Mouse (Mus musculus) hindbrain, embryonic 11.5 days (tissue): Measurements from ENCODE around the gene Kcnj12. TPM values are rescaled to one million over a fixed set of nuclear protein-coding genes. Genes with fewer than 3 reads are reported as not detected.

Experiments used
- ATAC-seq: fragments of 200-750 bp; cut with Nextera tagmentation; 2 replicates; pipeline ENCODE4 v1.8.0; 2017; ENCODE audit warnings: mild to moderate bottlenecking, moderate TSS enrichment, moderate library complexity; ENCODE audit not compliant: low FRiP score
- DNase-seq: peaks from one replicate; pipeline ENCODE4 v3.0.0-alpha.2; 2015; ENCODE audit warnings: low spot score
- H3K27ac ChIP-seq: fragments of 300-500 bp; sonication (generic); 2 replicates; pipeline ENCODE4 v1.5.1; 2014; ENCODE audit warnings: mild to moderate bottlenecking, low read depth, low read length
- H3K27me3 ChIP-seq: fragments of 300-500 bp; sonication (generic); 2 replicates; pipeline ENCODE4 v1.6.1; 2014; ENCODE audit warnings: mild to moderate bottlenecking, low read length, moderate library complexity, mixed read lengths; ENCODE audit not compliant: control insufficient read depth, insufficient read depth
- H3K36me3 ChIP-seq: fragments of 300-500 bp; sonication (generic); 2 replicates; pipeline ENCODE4 v1.6.1; 2014; ENCODE audit warnings: mild to moderate bottlenecking, low read length, moderate library complexity, mixed read lengths; ENCODE audit not compliant: control insufficient read depth, insufficient read depth
- H3K4me1 ChIP-seq: fragments of 300-500 bp; sonication (generic); replicated peaks from 2 replicates; pipeline ENCODE4 v1.6.1; 2014; ENCODE audit warnings: low read length, mixed read lengths; ENCODE audit not compliant: control insufficient read depth, insufficient read depth
- H3K4me2 ChIP-seq: fragments of 300-500 bp; sonication (generic); replicated peaks from 2 replicates; pipeline ENCODE4 v1.6.1; 2014; ENCODE audit warnings: mild to moderate bottlenecking, low read depth, low read length
- H3K4me3 ChIP-seq: fragments of 300-500 bp; sonication (generic); 2 replicates; pipeline ENCODE4 v1.5.1; 2014; ENCODE audit warnings: low read depth, low read length
- H3K9ac ChIP-seq: fragments of 300-500 bp; sonication (generic); 2 replicates; pipeline ENCODE4 v1.6.1; 2014; ENCODE audit warnings: low read depth, low read length
- H3K9me3 ChIP-seq: fragments of 300-500 bp; sonication (generic); 2 replicates; pipeline ENCODE4 v1.6.1; 2016; ENCODE audit warnings: low read length; ENCODE audit not compliant: control insufficient read depth
- WGBS: fragments of 180-500 bp; shearing (Covaris S2); extraction: QIAGEN DNeasy Blood & Tissue Kit; methylation state at CpG from one replicate; pipeline ENCODE4 v1.1.7; 2014; 5-methylcytosine and 5-hydroxymethylcytosine counted together
- polyA plus RNA-seq: library from polyadenylated mRNA; unstranded; fragments of >200 nt; fragmentation: Nextera tagmentation; extraction: Ambion mirVana; gene quantifications from 2 replicates; pipeline ENCODE4 v1.2.1, GENCODE M21; 2014

Kcnj12 gene
- polyA plus RNA-seq, 1 experiment from 2014 or later = 1.7 TPM

DNA sequence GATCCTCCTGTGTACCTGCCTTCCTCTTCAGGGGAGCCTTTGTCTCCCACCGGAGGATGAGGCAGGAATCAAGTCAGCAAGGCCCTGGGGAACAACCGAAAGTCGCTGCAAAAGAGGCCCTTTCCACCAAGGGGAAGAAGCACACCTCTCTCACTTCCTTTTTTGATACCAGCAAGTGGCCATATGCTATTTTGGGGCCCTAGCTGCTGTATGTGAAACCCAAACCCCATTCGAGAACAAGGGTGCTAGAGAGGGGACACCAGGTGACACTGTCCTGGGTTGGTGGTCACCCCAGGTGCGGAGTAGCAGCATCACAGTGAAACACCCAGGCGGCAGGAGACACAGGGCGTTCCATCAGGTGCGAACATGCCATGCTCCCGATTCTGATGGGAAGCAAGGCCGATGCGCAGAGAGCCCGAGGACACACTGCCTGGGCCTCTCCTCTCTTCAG lies 86.6 kb downstream of the Kcnj12 start:
- WGBS = 86% methylated on average over 12 of the region's 12 CpGs
- Histone ChIP-seq H3K36me3 (no peaks in the 10 kb centered on the region), H3K4me1 (no peaks in the 10 kb centered on the region), H3K9me3 (no peaks in the 10 kb centered on the region), H3K4me3 (no peak overlapping the region), H3K27me3 (no peaks in the 10 kb centered on the region), H3K27ac (no peak overlapping the region), H3K9ac (no peak overlapping the region), H3K4me2 (no peak overlapping the region)
- no peak for DNase-seq
- ATAC-seq = no peak

DNA sequence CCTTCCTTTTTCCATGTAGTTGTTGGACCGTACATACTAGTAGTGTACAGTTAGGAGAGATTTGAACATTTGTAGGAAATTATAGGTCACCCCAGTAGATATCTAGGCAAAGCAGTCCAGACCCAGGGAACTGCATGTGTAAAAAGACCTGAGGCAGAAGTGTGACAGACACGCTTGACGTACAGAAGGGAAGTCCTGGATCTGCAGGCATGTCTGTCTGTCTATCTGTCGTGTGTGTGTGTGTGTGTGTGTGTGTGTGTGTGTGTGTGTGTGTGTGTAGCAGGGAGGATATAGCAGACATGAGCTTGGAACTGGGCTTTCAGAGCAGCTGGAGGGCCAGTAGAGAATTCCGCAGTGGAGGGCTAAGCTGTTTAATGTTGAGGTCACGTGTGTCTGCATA lies 87.3 kb downstream of the Kcnj12 start:
- no peaks in the 10 kb centered on the region for H3K27me3 ChIP-seq
- ATAC-seq = no peak
- no peak overlapping the region for H3K4me3 ChIP-seq
- no peak overlapping the region for H3K4me2 ChIP-seq
- H3K27ac ChIP-seq = no peak overlapping the region
- H3K4me1 ChIP-seq = no peaks in the 10 kb centered on the region
- no peak overlapping the region for H3K9ac ChIP-seq
- 86% methylated on average over 6 of the region's 6 CpGs for WGBS
- H3K9me3 ChIP-seq = no peaks in the 10 kb centered on the region
- DNase-seq = no peak
- H3K36me3 ChIP-seq = no peaks in the 10 kb centered on the region

DNA sequence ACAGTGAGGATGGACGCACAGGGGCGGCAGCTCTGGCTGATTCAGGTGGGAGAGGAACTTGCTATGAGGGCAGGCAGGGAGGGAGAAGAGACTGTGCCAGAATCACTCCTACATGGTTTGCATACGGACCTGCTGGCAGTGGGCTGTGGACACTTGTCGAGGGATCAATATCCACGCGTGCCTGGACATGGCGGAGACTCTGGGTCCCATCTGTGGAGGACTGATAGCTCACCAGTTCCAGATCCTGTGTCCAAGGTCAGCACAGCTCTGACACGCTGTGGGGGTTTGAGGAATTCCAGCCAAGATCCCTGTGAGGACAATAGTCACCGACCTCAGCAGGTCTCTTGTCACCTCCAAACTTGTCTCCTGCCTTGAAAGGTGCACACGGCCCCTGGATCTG lies 87.7 kb downstream of the Kcnj12 start:
- 79% methylated on average over 10 of the region's 10 CpGs for WGBS
- H3K4me1 ChIP-seq = no peaks in the 10 kb centered on the region
- H3K4me3 ChIP-seq = no peak overlapping the region
- no peak for ATAC-seq
- H3K9me3 ChIP-seq = no peaks in the 10 kb centered on the region
- H3K36me3 ChIP-seq = no peaks in the 10 kb centered on the region
- H3K4me2 ChIP-seq = no peak overlapping the region
- H3K27me3 ChIP-seq = no peaks in the 10 kb centered on the region
- no peak for DNase-seq
- H3K27ac ChIP-seq = no peak overlapping the region
- H3K9ac ChIP-seq = no peak overlapping the region

DNA sequence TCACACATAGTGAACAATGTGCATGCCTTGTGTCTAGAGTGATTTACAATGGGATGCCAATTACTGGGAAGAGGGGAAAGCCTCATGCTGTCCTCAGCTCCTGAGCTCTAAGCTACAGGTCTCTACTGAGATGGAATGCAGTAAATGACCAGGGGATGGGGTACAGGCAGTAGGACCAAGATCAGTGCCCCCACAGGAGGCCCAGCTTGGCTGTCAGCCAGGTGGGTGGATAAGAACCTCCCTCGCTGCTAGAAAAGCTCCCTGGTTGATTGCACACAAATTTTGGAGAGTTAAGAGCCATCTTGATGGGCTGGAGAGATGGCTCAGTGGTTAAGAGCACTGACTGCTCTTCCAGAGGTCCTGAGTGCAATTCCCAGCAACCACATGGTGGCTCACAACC lies 88.6 kb downstream of the Kcnj12 start:
- no peak overlapping the region for H3K27ac ChIP-seq
- WGBS = 63% methylated on average over 1 of the region's 1 CpGs
- no peaks in the 10 kb centered on the region for H3K36me3 ChIP-seq
- no peak for ATAC-seq
- no peak overlapping the region for H3K4me2 ChIP-seq
- H3K4me1 ChIP-seq = no peaks in the 10 kb centered on the region
- no peak overlapping the region for H3K4me3 ChIP-seq
- H3K27me3 ChIP-seq = no peaks in the 10 kb centered on the region
- no peak overlapping the region for H3K9ac ChIP-seq
- H3K9me3 ChIP-seq = no peaks in the 10 kb centered on the region
- DNase-seq = no peak

DNA sequence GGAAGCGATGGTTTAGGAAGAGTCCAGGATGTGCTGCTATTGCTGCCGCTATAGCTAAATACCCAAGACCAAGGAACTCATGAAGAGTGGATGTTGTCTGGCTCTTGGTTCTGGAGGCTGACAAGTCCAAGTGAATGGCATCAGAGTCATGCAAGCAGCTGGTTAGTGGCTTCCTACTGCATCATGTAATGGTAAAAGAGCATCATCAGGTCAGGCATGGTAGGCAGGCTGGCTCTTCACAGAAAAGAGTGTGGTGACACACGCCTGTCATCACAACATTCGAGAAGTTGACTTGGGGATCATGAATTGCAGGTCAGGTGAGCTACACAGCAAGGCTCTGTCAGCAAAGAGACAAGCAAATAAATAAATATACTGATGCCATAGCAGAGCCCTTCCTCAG lies 89.1 kb downstream of the Kcnj12 start:
- H3K27me3 ChIP-seq = no peaks in the 10 kb centered on the region
- no peaks in the 10 kb centered on the region for H3K9me3 ChIP-seq
- no peaks in the 10 kb centered on the region for H3K36me3 ChIP-seq
- DNase-seq (no peak), ATAC-seq (no peak)
- H3K4me3 ChIP-seq = no peak overlapping the region
- 93% methylated on average over 4 of the region's 4 CpGs for WGBS
- no peak overlapping the region for H3K4me2 ChIP-seq
- no peaks in the 10 kb centered on the region for H3K4me1 ChIP-seq
- no peak overlapping the region for H3K9ac ChIP-seq
- no peak overlapping the region for H3K27ac ChIP-seq

DNA sequence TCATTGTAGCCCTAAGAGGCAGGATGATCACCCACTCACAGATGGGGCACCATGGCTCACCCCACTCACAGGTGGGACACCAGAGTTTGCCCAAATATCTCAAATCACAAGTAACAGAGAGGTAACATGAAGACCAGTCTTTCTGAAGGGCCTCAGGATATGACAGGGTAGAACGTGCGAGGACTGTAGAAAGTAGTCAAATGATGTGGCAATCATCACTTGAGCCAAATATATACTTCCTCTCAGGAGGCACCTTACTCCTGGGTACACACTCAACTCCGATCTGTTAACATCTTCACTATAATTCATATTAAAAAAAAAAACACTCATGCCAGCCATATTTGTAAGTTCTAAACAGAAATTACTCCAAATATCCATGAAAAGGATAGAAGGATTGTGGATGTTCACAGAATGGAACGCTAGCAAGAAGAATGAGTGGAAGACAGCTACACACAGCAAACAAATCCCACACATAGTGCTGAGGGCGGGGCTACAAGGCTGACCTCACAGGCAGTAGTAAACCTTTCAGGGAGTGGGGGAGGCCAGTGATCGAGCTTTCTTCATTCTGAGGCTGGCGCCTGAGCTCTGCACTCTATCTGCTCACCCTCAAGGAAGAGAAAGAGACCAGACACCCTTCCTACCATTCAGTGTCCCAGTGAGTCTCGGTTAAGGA lies 90.1 kb downstream of the Kcnj12 start:
- Histone ChIP-seq H3K9ac (no peak overlapping the region), H3K36me3 (no peaks in the 10 kb centered on the region), H3K4me1 (no peaks in the 10 kb centered on the region), H3K4me3 (no peak overlapping the region), H3K27ac (no peak overlapping the region), H3K4me2 (no peak overlapping the region), H3K9me3 (no peaks in the 10 kb centered on the region), H3K27me3 (no peaks in the 10 kb centered on the region)
- no peak for ATAC-seq
- no peak for DNase-seq
- WGBS = 89% methylated on average over 8 of the region's 8 CpGs

GRCm38 (mm10) chr11:61116226-61116625 lies 93.9 kb downstream of the Kcnj12 start:
- Histone ChIP-seq H3K4me2 (no peak overlapping the region), H3K27ac (no peak overlapping the region), H3K27me3 (no peaks in the 10 kb centered on the region), H3K36me3 (no peaks in the 10 kb centered on the region), H3K9ac (no peak overlapping the region), H3K4me3 (no peak overlapping the region), H3K9me3 (no peaks in the 10 kb centered on the region), H3K4me1 (no peaks in the 10 kb centered on the region)
- no peak for DNase-seq
- WGBS = 69% methylated on average over 8 of the region's 8 CpGs
- no peak for ATAC-seq

- Histone ChIP-seq H3K4me3 (no peak overlapping the region), H3K4me1 (no peaks in the 10 kb centered on the region), H3K9ac (no peak overlapping the region), H3K36me3 (no peaks in the 10 kb centered on the region), H3K4me2 (no peak overlapping the region), H3K27ac (no peak overlapping the region), H3K9me3 (no peaks in the 10 kb centered on the region), H3K27me3 (no peaks in the 10 kb centered on the region)
- ATAC-seq (no peak), DNase-seq (no peak)
- 93% methylated on average over 3 of the region's 3 CpGs for WGBS
Observed at GRCm38 (mm10) chr11:61119996-61120583, 97.7 kb downstream of the Kcnj12 start.
